Mouse (Mus musculus): ENCODE data around the gene Hrk.

Gene Hrk

DNA sequence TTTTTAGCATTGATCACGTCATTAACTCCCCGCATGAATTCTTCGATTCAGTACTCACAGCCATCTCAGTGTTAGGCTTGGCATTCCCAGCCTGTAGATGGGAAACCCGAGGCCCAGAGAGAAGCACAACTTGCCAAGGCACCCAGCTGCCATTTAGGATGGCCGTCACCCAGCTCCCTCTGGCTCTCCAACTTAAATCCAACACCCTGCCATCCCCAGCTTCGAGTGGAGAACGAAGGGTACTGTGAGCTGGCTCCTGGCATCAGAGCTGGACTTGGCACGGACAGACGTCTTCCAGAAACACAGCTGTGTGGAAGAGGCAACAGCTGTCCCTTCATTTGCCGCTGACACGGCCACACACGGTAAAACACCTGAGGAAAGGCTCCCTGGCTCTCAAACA lies at the start of gene Hrk:
Gene Hrk, plus strand, starts transcription at position 68 of the 400 bp plus-strand sequence.
- no peak for DNase-seq (ENCODE audit: low read depth, low spot score)

DNA sequence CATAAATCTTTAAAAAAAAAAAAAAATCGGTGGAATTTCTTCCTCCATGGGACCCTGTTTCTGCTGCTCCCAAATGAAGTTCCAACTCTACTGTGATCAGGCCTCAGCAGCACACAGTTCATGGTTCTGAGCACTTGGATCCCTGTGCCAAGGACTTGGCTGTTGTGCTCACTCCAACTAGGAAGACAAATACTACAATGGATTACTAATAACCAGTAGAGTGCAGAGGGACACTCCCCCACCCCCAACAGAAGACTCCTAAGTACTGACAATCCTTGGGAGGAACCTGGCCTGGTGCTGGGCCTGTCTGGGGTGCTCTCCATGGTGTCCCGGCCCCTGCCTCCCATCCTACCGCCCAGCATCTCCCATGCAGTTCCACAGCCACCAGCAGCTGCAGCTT lies 46.1 kb upstream of the Hrk start:
- DNase-seq (ENCODE audit: low read depth, low spot score), result no peak

DNA sequence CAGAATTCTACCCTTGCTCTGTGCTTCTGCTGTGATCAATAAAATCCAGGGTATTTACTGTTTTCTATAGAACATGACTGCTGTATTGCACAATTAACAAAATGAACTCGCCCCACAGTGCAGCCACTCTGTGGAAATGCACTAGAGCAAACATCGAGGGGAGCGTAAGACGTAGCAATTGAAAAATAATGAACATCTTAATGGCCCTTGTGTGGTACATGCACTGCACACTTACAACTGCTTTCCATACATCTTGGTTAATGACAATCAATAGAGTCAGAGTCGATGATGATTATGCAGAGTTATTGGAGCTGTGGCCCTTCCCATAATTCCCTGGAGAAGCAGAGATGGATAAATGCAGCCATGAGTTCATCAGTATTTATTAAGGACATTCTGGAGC lies 45.5 kb upstream of the Hrk start:
- DNase-seq (ENCODE audit: low read depth, low spot score), result no peak

DNA sequence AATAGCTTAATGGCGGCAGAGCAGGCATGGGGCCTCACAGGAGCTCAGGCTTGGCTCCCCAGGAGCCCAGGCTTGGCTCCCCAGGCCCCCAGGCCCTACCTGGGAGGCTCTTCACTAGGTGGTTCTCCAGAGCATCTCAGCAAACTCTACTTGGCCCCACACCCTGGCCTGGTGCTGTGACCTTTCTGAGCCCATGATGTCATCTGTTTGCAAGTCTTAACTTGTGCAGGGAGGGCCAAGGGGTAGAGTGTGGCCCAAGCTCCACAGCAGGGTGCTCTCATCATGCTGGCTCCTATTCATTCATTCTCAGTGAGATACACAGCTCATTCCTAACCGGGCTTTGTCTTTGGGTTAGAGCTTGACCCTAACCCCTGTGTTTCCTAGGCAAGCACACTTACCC lies 43.8 kb upstream of the Hrk start:
- DNase-seq (ENCODE audit: low read depth, low spot score), result no peak

DNA sequence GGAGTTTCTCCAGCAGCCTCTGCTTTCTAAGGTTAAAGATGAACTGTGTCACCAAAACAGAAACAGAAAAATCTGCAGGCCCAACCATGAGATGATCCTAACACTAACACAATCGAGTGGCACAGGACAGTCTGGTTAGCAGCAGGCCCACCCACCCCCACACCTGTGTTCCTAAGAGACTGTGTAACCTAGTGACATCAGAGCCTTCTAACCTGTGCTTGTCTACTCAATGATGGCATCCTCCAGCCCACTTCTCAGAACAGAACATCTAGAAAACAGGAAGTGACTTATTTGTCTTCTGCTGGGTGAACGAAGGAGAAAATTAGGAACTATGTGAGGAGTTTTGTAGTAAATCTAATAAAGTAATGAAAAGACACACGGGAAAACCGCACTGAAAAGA lies 42.5 kb upstream of the Hrk start:
- DNase-seq (ENCODE audit: low read depth, low spot score), result no peak

DNA sequence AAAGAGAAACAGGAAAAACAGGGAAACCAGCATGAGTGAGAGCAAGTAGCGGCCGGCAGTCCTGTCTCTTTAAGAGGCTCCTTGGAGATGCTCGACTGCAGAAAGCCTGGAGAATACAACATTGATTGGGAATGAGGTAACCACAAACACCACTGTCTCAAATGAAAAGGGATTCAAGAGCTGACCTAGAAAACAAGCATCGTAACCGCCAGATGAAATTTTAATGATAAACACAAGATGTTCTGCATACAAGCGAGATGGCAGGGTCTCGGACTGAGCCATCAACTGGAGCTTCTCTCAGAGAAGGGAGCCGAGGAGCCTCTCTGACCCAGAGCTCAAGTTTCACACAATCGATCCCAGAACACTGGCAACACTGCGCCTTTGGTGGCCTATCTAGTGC lies 41.4 kb upstream of the Hrk start:
- DNase-seq (ENCODE audit: low read depth, low spot score), result no peak

DNA sequence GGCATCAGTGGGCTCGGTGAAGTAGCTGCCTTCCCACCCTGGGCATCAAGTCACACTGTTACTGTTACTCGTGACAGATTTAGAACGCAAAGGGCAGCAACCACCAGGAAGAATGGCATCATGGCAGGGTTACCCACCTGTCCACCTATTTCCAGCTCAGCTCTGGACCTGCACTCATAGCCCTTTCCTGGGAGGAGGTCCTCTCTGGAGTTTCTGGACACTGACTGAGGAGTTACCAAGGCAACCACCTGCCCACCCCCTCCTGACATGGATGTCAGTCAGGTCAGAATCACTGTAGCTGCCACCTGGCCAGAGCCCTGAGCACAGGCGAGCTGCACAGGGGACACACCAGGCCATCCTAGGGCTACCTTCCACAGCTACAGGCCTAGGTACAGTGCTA lies 37.8 kb upstream of the Hrk start:
- DNase-seq (ENCODE audit: low read depth, low spot score), result no peak

DNA sequence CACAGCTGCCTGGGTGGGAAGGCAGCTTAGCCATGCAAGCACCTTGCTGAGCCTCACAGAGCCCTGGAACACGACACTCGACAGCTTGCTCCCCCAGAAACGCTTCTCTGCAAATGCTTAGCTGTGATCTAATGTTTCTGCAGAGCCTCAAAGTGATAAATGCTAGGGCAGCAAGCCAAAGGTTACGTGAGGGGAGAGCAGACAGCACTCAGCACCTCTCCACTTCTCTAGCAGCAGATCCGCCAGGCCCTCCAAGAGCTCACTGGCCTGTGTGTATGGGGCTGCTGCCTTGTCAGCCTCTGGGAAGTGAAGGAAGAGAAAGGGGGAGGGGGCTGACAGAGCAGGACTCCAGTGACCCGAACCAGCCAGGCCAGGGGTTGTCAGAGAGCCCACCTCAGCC lies 36.2 kb upstream of the Hrk start:
- DNase-seq (ENCODE audit: low read depth, low spot score), result no peak

DNA sequence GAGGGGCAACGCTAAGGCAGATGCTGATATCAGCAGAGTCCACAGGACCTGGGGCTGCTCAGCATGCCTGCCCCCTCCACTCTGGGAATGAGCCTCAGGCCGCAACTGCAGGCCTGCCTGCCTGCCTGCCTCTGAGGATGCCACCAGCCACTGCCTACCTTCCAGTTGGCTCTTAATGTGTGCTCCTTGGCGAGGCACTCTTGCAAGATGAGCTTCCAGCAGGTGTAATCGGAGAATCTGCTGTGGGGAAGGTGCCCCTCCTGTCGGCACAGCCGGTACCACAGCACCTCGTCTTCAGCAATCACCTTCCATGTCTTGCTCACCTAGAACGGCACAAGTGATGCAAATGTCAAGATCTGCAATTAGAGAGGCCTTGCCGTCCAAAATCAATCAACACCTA lies 35.8 kb upstream of the Hrk start:
- DNase-seq (ENCODE audit: low read depth, low spot score), result no peak

DNA sequence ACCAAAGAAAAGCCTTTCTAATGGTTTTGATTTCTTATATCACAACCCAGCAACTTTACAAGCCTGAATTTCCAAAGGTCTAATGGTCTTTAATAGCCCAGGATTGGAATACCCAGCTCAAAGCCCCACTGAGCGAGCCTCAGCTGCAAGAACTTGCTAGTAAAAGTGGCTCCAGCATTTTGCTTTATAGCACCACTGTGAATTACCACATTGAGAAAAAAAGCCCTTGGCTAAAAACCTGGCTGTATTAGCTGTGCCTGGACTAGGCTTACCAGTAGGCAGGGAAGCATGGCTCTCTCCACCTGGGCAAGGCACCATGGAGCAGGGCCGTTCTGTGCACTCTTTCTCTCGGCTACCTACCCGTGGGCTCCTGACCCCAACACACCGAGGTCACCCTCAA lies 28.1 kb upstream of the Hrk start:
- no peak for DNase-seq (ENCODE audit: low read depth, low spot score)

DNA sequence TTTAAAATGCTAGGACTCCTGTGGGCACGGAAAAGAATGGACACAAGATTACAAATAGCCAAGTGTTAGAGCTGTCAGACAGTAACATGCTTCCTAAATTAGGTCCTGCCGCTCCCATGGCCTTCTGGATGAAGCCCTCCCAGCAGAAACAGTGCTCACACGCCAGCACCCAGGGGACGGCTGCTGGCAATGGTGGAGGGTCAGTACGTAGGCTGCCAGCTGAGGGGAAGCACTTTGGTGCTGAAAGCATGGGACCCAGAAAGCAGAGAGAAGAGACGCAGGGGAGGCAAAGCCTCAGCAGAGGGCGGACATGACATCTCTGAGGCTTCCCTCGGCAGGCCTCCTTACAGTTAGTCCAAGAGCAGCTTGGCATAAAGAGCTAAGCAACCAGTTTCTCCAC lies 24.8 kb upstream of the Hrk start:
- no peak for DNase-seq (ENCODE audit: low read depth, low spot score)

DNA sequence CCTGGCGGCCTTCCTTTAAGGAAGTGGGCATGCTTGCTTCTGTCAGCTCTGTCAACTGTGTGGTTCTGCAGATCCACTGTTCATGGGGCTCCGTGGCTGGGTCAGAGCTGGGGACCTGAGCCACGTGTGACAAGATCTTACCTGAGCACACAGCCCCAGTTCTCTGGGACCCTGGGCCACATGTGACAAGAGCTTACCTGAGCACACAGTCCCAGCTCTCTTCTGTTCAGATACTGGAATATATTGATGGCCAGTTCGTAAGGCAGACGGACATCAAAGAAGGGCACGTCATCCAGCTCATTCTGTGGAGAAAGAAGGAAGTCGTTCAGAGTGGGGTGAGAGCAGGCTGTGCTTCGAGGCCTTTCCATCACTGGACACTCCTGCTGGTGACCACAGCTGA lies 22.0 kb upstream of the Hrk start:
- no peak for DNase-seq (ENCODE audit: low read depth, low spot score)

DNA sequence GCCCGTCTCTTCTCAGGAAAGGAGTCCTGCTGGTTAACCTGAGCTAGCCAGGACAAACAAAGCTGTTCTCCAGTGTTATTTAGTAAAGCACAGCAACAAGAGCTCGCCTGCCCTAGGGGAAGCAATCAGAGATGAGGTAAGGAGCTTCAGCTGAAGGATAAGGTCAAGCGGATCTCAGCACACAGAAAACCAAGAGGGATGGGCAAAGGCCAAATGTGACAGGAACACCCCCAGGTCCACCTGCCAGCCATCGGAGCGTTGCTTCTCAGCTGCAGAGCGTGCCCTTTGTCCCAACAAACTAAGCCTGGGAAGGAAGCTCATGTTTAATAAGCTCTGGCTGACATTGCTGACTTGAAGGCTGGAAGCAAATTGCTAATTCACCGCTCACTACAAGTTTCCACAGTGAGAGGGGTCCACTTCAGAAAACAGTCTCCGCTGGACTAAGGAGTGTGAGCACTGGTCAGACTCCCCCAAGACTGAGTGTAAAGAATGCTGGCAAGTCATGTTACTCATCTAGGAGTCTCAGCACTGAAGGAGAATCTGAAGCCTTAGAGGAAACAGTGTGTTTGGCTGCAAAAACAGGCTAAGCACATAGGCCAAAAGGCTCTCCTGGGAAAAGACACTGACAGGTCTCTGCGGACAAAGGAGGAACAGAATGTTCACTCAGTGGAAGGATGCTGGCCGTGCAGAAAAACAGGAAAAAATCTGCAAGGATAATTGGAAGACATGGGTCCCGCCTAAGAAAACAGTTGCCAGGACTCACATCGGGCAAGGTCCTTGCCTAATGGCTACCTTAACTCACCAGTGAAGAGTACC lies 21.0 kb upstream of the Hrk start:
- no peak for DNase-seq (ENCODE audit: low read depth, low spot score)

DNA sequence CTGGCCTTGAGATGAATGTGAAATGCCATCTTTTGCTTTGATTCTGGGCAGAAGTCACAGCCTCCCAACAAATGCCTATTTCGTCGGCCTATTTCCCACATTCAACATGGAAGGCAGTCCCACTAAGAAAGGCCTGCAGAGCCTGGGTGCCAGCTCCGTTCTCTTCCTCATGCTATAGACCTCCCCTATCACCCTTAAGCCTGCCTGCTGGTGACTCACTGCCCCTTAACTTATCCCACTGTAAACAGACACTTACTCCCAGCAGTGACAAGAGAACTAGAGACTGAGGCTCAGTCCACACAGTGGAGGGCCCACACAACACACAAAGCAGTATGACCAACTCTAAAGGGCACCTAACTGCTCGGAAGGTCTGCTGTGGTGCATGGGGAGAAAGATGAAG lies 20.1 kb upstream of the Hrk start:
- no peak for DNase-seq (ENCODE audit: low read depth, low spot score)

DNA sequence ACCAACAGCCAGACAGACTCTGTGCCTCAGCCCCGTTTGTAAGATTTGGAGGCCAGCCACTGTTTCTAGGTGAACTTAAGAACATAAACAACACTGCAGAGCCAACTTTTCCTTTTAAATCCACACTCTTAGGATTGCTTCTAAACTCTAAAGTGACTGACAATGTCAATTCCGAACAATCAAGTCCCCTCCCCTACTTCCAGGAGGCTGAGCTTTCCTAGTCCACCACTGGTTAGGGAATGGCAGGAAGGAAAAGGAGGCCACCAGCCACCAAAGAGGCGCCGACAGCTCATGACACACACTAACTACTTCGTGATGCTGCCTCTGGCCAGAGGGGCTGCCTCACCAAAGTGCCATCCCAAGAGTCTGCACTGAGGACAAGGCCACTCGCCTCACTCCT lies 19.7 kb upstream of the Hrk start:
- DNase-seq (ENCODE audit: low read depth, low spot score), result no peak

DNA sequence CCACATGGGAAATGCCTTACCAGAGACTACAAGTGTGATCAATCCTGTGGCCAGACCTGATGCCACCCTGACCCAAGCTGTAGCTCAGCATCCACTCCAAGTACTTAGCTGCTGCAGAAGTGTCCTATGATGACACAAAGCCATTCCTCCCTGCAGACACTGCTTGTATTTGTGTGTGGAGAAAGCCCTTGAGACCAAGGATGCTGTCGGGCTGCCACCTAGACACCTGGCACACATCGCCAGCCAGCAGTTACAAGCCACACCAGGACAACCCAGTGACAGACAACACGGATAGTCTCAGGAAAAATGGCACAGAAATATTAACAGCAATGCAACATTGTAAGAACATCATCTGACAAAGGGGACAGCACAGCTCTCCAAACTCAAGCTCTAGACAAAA lies 19.0 kb upstream of the Hrk start:
- DNase-seq (ENCODE audit: low read depth, low spot score), result no peak

DNA sequence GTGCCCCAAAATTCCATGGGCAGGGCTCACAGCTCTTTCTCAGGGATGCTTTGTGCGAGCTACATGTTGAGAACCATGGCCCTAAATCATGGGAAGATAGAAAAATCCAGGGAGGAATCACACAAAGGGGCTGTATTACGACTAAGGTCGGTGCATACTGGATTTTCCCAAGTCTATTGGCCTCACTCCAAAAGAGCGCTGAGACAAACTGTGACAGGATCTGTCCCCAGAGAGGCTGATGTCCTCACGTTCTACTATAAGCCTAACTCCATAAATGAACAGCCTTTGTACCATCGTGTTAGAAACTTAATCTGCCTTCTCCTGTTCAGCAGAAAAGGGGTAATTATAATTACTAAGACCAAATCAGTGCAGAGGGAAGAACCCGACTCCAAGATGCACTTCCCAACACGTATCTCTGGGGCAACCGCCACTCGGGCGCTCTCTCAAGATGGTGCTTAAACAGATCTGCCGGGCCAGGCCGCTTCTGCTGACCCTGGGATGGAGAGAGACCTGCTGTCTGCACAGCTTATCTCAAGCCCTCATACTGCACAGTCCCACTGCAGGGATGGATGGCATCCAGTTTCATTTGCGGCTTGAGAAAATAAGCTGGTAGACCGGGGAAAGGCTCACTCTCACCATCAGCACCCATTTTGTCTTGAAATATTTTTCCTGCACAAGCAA lies 18.3 kb upstream of the Hrk start:
- DNase-seq (ENCODE audit: low read depth, low spot score), result no peak

DNA sequence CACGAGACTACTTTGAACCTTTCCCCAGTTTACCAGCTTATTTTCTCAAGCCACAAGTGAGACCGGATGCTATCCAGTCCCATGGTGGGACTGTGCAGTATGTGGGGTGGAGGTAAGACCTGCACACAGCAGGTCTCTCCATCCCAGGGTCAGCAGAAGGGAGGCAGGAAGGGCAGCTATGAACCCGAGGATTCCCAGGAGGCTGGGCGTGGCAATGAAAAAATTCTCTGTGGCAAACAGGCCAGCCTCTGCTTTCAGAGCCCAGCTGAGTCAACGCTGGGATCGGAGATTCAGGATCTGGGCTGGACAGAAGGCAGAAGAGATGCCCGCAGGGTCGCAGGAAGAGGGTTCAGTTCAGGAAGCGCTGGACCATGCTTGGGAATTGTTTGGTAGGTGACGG lies 17.2 kb upstream of the Hrk start:
- DNase-seq (ENCODE audit: low read depth, low spot score), result peak; percentile 77

DNA sequence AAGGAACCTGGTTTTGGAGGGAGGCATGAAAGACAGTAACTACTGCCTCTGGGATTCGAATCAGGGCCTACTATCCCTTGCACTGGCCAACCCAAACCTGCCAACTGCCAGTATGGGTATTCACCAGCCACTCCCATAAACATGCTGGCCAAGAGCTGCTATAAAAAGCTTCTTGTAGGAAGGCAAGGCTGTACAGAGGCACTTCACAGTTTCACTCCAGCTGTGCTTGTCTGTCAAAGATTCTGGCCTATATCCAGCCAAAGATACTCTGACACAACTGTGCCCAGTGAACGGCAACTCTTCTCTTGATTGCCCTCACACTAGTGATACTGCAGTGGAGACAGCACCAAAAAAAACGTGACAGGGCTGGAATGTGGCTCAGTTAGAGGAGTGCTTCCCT lies 14.7 kb upstream of the Hrk start:
- DNase-seq (ENCODE audit: low read depth, low spot score), result no peak

DNA sequence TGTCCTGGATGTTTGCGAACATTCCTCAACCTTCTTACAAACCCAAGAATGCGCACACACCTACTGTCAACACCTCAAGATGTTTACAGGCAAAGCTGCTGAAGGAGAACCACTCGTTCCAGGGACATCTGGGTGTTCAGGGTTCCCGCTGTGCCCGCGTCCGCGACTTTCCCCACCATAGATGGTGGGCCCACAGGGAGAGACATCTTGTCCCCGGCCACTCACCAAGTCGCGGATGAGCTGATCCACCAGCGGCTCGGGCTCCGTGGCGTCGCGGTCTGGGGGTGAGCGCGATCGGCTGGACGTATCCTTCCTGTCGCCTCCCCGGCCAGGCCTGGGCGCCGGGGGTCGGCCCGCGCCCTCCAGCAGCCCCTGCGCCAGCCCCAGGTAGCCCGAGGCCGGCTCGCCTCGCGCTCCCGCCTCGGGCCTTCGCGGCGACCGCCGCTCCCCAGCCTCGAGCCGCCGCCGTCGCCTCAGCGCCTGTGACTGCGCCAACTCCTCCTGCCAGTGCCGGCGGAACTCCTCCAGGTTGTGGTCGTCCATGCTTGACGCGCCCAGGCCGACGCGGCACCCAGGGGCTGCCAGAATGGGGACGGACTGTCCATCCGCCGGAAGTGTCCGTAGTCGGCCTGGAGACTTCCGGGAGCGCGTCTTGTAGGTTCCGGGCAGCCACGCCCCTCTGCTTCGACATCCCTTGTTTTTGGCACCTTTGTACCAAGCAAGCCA lies 9.4 kb upstream of the Hrk start, which contains the start of gene Fbxw8:
Gene Fbxw8, minus strand, starts transcription at position 626 of the 726 bp plus-strand sequence.
- peak; percentile 90 for DNase-seq (ENCODE audit: low read depth, low spot score)

DNA sequence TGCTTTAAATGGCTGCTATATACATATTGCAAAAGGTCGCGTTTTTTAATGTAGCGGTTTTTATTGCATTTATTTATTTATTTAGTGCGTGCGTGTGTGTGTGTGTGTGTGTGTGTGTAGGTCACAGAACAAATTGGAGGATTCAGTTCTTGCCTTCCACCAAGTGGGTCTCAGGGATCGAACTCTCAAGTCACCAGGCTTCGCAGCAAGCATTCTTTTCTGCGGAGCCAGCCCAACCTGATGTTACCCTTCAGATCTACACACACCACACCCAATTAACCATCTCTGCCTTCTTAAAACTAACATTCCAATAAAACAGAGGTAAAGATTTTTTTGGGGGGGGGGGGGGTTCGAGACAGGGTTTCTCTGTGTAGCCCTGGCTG lies 8.9 kb upstream of the Hrk start:
- DNase-seq (ENCODE audit: low read depth, low spot score), result no peak

DNA sequence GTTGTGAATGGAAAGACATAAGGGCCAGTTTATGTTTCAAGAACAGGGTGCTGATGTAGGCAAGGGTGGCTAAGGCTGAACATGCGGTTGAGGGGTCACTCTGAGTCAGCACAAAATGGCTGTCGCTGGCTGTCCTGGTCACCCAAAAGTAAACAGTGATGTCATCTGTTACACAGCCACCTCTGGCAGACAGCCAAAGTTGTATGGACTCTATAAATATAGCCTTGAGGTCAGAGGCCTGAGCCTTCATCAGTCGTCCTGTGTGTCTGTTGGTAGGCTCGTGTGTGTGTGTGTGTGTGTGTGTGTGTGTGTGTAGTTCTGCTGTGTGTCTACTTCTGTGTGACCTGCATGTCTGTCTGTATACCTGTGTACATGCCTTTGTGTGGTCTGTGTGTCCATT lies 7.5 kb upstream of the Hrk start:
- peak; percentile 42 for DNase-seq (ENCODE audit: low read depth, low spot score)

DNA sequence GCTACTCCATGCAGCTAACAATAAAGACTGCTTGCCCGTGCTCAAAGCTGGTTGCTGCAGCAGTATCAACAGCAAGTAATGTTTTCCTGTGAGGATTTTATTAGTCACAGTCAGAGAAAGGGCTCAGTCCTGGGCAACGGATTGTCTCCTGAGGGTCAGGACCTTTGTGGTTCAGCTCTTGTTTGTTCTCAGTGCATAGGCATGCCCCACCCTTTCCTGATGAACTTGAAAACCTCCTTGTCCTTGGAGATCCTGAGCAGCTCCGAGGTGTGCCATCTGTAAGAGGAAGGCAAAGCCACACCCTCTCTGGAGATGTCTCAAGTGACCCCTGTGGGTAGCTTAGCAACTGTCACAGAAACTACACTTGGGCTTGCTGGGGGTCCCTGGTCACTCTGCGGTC lies 3.8 kb upstream of the Hrk start:
- peak; percentile 53 for DNase-seq (ENCODE audit: low read depth, low spot score)
